Mouse (Mus musculus): ENCODE results near the gene Iqce.

DNA sequence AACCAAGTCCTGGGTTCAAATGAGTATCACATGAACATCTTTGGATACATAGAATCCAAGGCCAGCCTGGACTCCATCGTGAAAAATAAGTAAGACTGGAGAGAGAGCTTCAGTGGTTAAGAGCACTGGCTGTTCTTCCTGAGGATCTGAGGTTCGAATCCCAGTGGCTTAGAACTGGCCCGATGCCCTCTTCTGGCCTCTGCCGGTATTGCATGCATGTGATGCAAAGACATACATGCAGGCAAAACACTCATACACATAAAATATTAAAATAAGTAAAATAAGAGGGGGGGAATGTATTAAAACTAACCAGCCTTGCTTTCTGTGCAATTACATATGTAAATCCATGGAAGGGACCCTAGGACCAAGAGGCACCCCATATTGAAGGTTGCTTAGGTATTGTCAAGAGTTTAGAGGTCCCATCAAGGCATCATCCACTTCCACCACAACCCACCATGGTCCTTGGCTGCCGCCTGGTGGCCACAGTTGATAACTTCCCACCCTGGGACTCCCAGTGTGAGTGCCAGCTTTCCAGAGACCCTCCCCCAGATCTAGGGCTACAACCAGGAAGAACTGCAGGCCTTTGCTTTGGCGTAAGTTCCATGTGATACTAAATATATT, 82.9 kb downstream of the Iqce start:
- TF ChIP-seq CTCF (IDR thresholded peaks at IDR 0.05; ENCODE audit: extremely low read depth, insufficient read depth, insufficient read length, insufficient replicate concordance), result peak; percentile 93
- TF ChIP-seq POLR2A (IDR thresholded peaks at IDR 0.05; ENCODE audit: low read depth, low read length), result no peak
